Mouse (Mus musculus): ENCODE data around the gene C130074G19Rik.

C130074G19Rik gene

GRCm38 (mm10) chr1:184873910-184874309, 9.1 kb downstream of the C130074G19Rik start:
- no peak for DNase-seq (ENCODE audit: low read depth)

- no peak for DNase-seq (ENCODE audit: low read depth)
Observed at GRCm38 (mm10) chr1:184872069-184872819, 10.8 kb downstream of the C130074G19Rik start.

- no peak for DNase-seq (ENCODE audit: low read depth)
Observed at GRCm38 (mm10) chr1:184871506-184871905, 11.5 kb downstream of the C130074G19Rik start.

GRCm38 (mm10) chr1:184870646-184871385, 12.2 kb downstream of the C130074G19Rik start:
- no peak for DNase-seq (ENCODE audit: low read depth)

GRCm38 (mm10) chr1:184869939-184870565, 13.0 kb downstream of the C130074G19Rik start:
- DNase-seq (ENCODE audit: low read depth), result no peak

- DNase-seq (ENCODE audit: low read depth), result no peak
Observed at GRCm38 (mm10) chr1:184867640-184868120, 15.3 kb downstream of the C130074G19Rik start.

- no peak for DNase-seq (ENCODE audit: low read depth)
Observed at GRCm38 (mm10) chr1:184864381-184864801, 18.6 kb downstream of the C130074G19Rik start.

- no peak for DNase-seq (ENCODE audit: low read depth)
Observed at GRCm38 (mm10) chr1:184862636-184863035, 20.4 kb downstream of the C130074G19Rik start.

GRCm38 (mm10) chr1:184861551-184861950, 21.5 kb downstream of the C130074G19Rik start:
- DNase-seq (ENCODE audit: low read depth), result no peak

GRCm38 (mm10) chr1:184860276-184860675, 22.7 kb downstream of the C130074G19Rik start:
- no peak for DNase-seq (ENCODE audit: low read depth)

GRCm38 (mm10) chr1:184858253-184858652, 24.8 kb downstream of the C130074G19Rik start:
- no peak for DNase-seq (ENCODE audit: low read depth)

GRCm38 (mm10) chr1:184857216-184857615, 25.8 kb downstream of the C130074G19Rik start:
- no peak for DNase-seq (ENCODE audit: low read depth)

- DNase-seq (ENCODE audit: low read depth), result no peak
Observed at GRCm38 (mm10) chr1:184853922-184854321, 29.1 kb downstream of the C130074G19Rik start.

- DNase-seq (ENCODE audit: low read depth), result no peak
Observed at GRCm38 (mm10) chr1:184853339-184853738, 29.7 kb downstream of the C130074G19Rik start.

GRCm38 (mm10) chr1:184851741-184852618, 31.0 kb downstream of the C130074G19Rik start:
- DNase-seq (ENCODE audit: low read depth), result peak; percentile 70

GRCm38 (mm10) chr1:184851166-184851565, 31.9 kb downstream of the C130074G19Rik start:
- no peak for DNase-seq (ENCODE audit: low read depth)

- DNase-seq (ENCODE audit: low read depth), result no peak
Observed at GRCm38 (mm10) chr1:184846973-184847372, 36.0 kb downstream of the C130074G19Rik start.

- no peak for DNase-seq (ENCODE audit: low read depth)
Observed at GRCm38 (mm10) chr1:184846092-184846750, 36.8 kb downstream of the C130074G19Rik start, which contains the start of gene Marc2. Gene Marc2, minus strand, starts transcription at chr1:184846451.

- peak; percentile 82 for DNase-seq (ENCODE audit: low read depth)
Observed at GRCm38 (mm10) chr1:184845111-184846071, 37.6 kb downstream of the C130074G19Rik start.
